Mouse (Mus musculus) brown adipose tissue, adult 24 weeks (tissue): Measurements from ENCODE around the gene Lonp1. TPM values are rescaled to one million over a fixed set of nuclear protein-coding genes. Genes with fewer than 3 reads are reported as not detected.

Experiments
- H3K27ac ChIP-seq: fragments of 200-500 bp; replicated peaks from 2 replicates; pipeline ENCODE4 v1.5.1; 2012; ENCODE audit warnings: low read depth, mild to moderate bottlenecking, low read length
- H3K4me1 ChIP-seq: fragments of 200-500 bp; 2 replicates; pipeline ENCODE4 v1.6.1; 2012; ENCODE audit warnings: low read length, mixed read lengths; ENCODE audit not compliant: control insufficient read depth, insufficient read depth, insufficient read length
- H3K4me3 ChIP-seq: fragments of 200-500 bp; 2 replicates; pipeline ENCODE4 v1.5.1; 2012; ENCODE audit warnings: low read depth, mild to moderate bottlenecking, low read length, moderate library complexity; ENCODE audit not compliant: insufficient read depth
- polyA plus RNA-seq: library from polyadenylated mRNA; stranded (reverse); fragments of >200 nt; gene quantifications from 2 replicates; pipeline ENCODE4 v1.2.4, GENCODE M21; 2012; ENCODE audit not compliant: missing spikeins, insufficient read depth, insufficient read length

Gene Lonp1
- 105 and 121 TPM in 2 replicates for polyA plus RNA-seq

- H3K27ac ChIP-seq, result no peak within 1 kb of the TSS
- peak within 1 kb of the TSS; percentile 75 for H3K4me3 ChIP-seq
- peaks cover 3% of the 10 kb centered on the region; the same call in 1 of the 2 replicates for H3K4me1 ChIP-seq
These were observed at the start of gene Lonp1 for GRCm38 (mm10) chr17:56626754-56627470. Gene Lonp1, minus strand, starts transcription at chr17:56626887.

GRCm38 (mm10) chr17:56673647-56674416 lies 47.1 kb upstream of the Lonp1 start:
- no peak overlapping the region for H3K27ac ChIP-seq

GRCm38 (mm10) chr17:56672941-56673646 lies 46.4 kb upstream of the Lonp1 start, which contains the start of gene Ranbp3:
Gene Ranbp3, plus strand, starts transcription at chr17:56673294.
- Histone ChIP-seq H3K27ac (peak within 1 kb of the TSS; percentile 94), H3K4me3 (peak within 1 kb of the TSS; percentile 73)

More at GRCm38 (mm10) chr17:56673647-56674416, 47.1 kb upstream of the Lonp1 start:
- H3K4me3 ChIP-seq, result peak overlapping the region; percentile 73
- no peaks in the 10 kb centered on the region; the same call in 1 of the 2 replicates for H3K4me1 ChIP-seq

GRCm38 (mm10) chr17:56669766-56670165 lies 43.1 kb upstream of the Lonp1 start:
- Histone ChIP-seq H3K4me3 (no peak overlapping the region), H3K27ac (no peak overlapping the region), H3K4me1 (no peaks in the 10 kb centered on the region)

More at GRCm38 (mm10) chr17:56672941-56673646, 46.4 kb upstream of the Lonp1 start, which contains the start of gene Ranbp3:
- H3K4me1 ChIP-seq, result no peaks in the 10 kb centered on the region; the same call in 1 of the 2 replicates

GRCm38 (mm10) chr17:56668384-56669144 lies 41.9 kb upstream of the Lonp1 start:
- H3K4me3 ChIP-seq, result peak overlapping the region; percentile 60
- no peak overlapping the region for H3K27ac ChIP-seq
- no peaks in the 10 kb centered on the region for H3K4me1 ChIP-seq

- no peak overlapping the region for H3K27ac ChIP-seq
- H3K4me3 ChIP-seq, result no peak overlapping the region
- no peaks in the 10 kb centered on the region for H3K4me1 ChIP-seq
These were observed 40.9 kb upstream of the Lonp1 start for GRCm38 (mm10) chr17:56667591-56667990.

- H3K4me1 ChIP-seq, result no peaks in the 10 kb centered on the region
- H3K27ac ChIP-seq, result no peak overlapping the region
- no peak overlapping the region for H3K4me3 ChIP-seq
These were observed 39.7 kb upstream of the Lonp1 start for GRCm38 (mm10) chr17:56666384-56666783.

- H3K27ac ChIP-seq, result no peak overlapping the region
- no peak overlapping the region for H3K4me3 ChIP-seq
- no peaks in the 10 kb centered on the region for H3K4me1 ChIP-seq
These were observed 37.6 kb upstream of the Lonp1 start for GRCm38 (mm10) chr17:56664333-56664732.

- Histone ChIP-seq H3K4me1 (no peaks in the 10 kb centered on the region), H3K4me3 (no peak overlapping the region), H3K27ac (no peak overlapping the region)
These were observed 37.0 kb upstream of the Lonp1 start for GRCm38 (mm10) chr17:56663659-56664058.

GRCm38 (mm10) chr17:56656171-56656570 lies 29.5 kb upstream of the Lonp1 start:
- Histone ChIP-seq H3K27ac (no peak overlapping the region), H3K4me1 (no peaks in the 10 kb centered on the region), H3K4me3 (no peak overlapping the region)

- Histone ChIP-seq H3K27ac (no peak overlapping the region), H3K4me1 (no peaks in the 10 kb centered on the region), H3K4me3 (no peak overlapping the region)
These were observed 28.6 kb upstream of the Lonp1 start for GRCm38 (mm10) chr17:56655311-56655710.

- H3K27ac ChIP-seq, result no peak overlapping the region
- H3K4me1 ChIP-seq, result no peaks in the 10 kb centered on the region
- no peak overlapping the region for H3K4me3 ChIP-seq
These were observed 28.1 kb upstream of the Lonp1 start for GRCm38 (mm10) chr17:56654771-56655170.

GRCm38 (mm10) chr17:56651801-56652200 lies 25.1 kb upstream of the Lonp1 start:
- no peak overlapping the region for H3K27ac ChIP-seq
- H3K4me3 ChIP-seq, result no peak overlapping the region
- no peaks in the 10 kb centered on the region for H3K4me1 ChIP-seq

- H3K27ac ChIP-seq, result no peak overlapping the region
These were observed 20.9 kb upstream of the Lonp1 start for GRCm38 (mm10) chr17:56647546-56647945.

More at GRCm38 (mm10) chr17:56647546-56647945, 20.9 kb upstream of the Lonp1 start:
- no peak overlapping the region for H3K4me3 ChIP-seq
- no peaks in the 10 kb centered on the region for H3K4me1 ChIP-seq
